Mouse (Mus musculus) hindbrain, embryonic 16.5 days (tissue): ENCODE data around the gene H2-T24. TPM values are rescaled to one million over a fixed set of nuclear protein-coding genes. Genes with fewer than 3 reads are reported as not detected.
A peak's percentile ranks its signal among the peaks of the same experiment; 100 is the strongest.
"Not testable (repeated sequence)": the region's sequence is repeated elsewhere in the genome, so short reads cannot be mapped to it uniquely, and the experiment has no call there.

ENCODE experiments used
- ATAC-seq: fragments of 200-750 bp; cut with Nextera tagmentation; 2 replicates; pipeline ENCODE4 v1.8.0; 2017; ENCODE audit warnings: moderate TSS enrichment, moderate library complexity
- H3K27ac ChIP-seq: fragments of 300-500 bp; sonication (generic); 2 replicates; pipeline ENCODE4 v1.5.1; 2014; ENCODE audit warnings: low read depth, mild to moderate bottlenecking, control low read depth, low read length, moderate library complexity
- H3K27me3 ChIP-seq: fragments of 300-500 bp; sonication (generic); replicated peaks from 2 replicates; pipeline ENCODE4 v1.6.1; 2014; ENCODE audit warnings: low read length; ENCODE audit not compliant: control insufficient read depth, insufficient read depth
- H3K36me3 ChIP-seq: fragments of 300-500 bp; sonication (generic); 2 replicates; pipeline ENCODE4 v1.6.1; 2014; ENCODE audit warnings: mild to moderate bottlenecking, low read length, moderate library complexity, mixed read lengths; ENCODE audit not compliant: control insufficient read depth, insufficient read depth
- H3K4me1 ChIP-seq: fragments of 300-500 bp; sonication (generic); 2 replicates; pipeline ENCODE4 v1.6.1; 2014; ENCODE audit warnings: low read depth, low read length; ENCODE audit not compliant: control insufficient read depth, insufficient read depth
- H3K4me2 ChIP-seq: fragments of 300-500 bp; sonication (generic); 2 replicates; pipeline ENCODE4 v1.6.1; 2014; ENCODE audit warnings: mild to moderate bottlenecking, low read length, control low read depth, moderate library complexity
- H3K4me3 ChIP-seq: fragments of 300-500 bp; sonication (generic); 2 replicates; pipeline ENCODE4 v1.5.1; 2014; ENCODE audit warnings: mild to moderate bottlenecking, low read length, control low read depth, moderate library complexity
- H3K9ac ChIP-seq: fragments of 300-500 bp; sonication (generic); 2 replicates; pipeline ENCODE4 v1.6.1; 2014; ENCODE audit warnings: low read depth, mild to moderate bottlenecking, control low read depth, low read length, moderate library complexity
- H3K9me3 ChIP-seq: fragments of 300-500 bp; sonication (generic); 2 replicates; pipeline ENCODE4 v1.6.1; 2014; ENCODE audit warnings: mild to moderate bottlenecking, low read length, moderate library complexity; ENCODE audit not compliant: control insufficient read depth
- WGBS: fragments of 180-500 bp; shearing (Covaris S2); extraction: QIAGEN DNeasy Blood & Tissue Kit; methylation state at CpG from one replicate; pipeline ENCODE4 v1.1.7; 2014; 5-methylcytosine and 5-hydroxymethylcytosine counted together
- polyA plus RNA-seq: library from polyadenylated mRNA; unstranded; fragments of >200 nt; fragmentation: Nextera tagmentation; extraction: Ambion mirVana; gene quantifications from 2 replicates; pipeline ENCODE4 v1.2.1, GENCODE M21; 2015

Gene H2-T24
- 9.6 and 10.3 TPM in 2 replicates for polyA plus RNA-seq

- Histone ChIP-seq H3K27ac (no peak within 1 kb of the TSS), H3K27me3 (no peaks in the 10 kb centered on the region), H3K36me3 (no peaks in the 10 kb centered on the region), H3K4me3 (no peak within 1 kb of the TSS), H3K4me1 (no peaks in the 10 kb centered on the region), H3K4me2 (no peak within 1 kb of the TSS), H3K9ac (no peak within 1 kb of the TSS), H3K9me3 (no peaks in the 10 kb centered on the region)
- 49% methylated on average over 15 of the region's 15 CpGs for WGBS
- no peak for ATAC-seq
Observed at GRCm38 (mm10) chr17:36020191-36021073, at the start of gene H2-T24. H2-T24 (minus strand) TSS chr17:36020560.

- H3K9me3 ChIP-seq, result no peaks in the 10 kb centered on the region
- H3K27ac ChIP-seq, result no peak overlapping the region
- no peak overlapping the region for H3K9ac ChIP-seq
- H3K4me2 ChIP-seq, result no peak overlapping the region
- 30% methylated on average over 2 of the region's 2 CpGs for WGBS
- no peaks in the 10 kb centered on the region for H3K4me1 ChIP-seq
- peak; percentile 56 for ATAC-seq
- no peak overlapping the region for H3K4me3 ChIP-seq
- H3K36me3 ChIP-seq, result no peaks in the 10 kb centered on the region
- no peaks in the 10 kb centered on the region for H3K27me3 ChIP-seq
Observed at GRCm38 (mm10) chr17:36060829-36061228, 40.5 kb upstream of the H2-T24 start.

GRCm38 (mm10) chr17:36058362-36058761 lies 38.0 kb upstream of the H2-T24 start, which contains the start of gene Gm11127:
Gm11127 (minus strand) TSS chr17:36058371.
- not testable (repeated sequence) for H3K9ac ChIP-seq, H3K36me3 ChIP-seq, H3K4me3 ChIP-seq, H3K4me2 ChIP-seq, H3K9me3 ChIP-seq, H3K4me1 ChIP-seq, H3K27me3 ChIP-seq, ATAC-seq, H3K27ac ChIP-seq
- WGBS, result 42% methylated on average over 1 of the region's 1 CpGs

- not testable (repeated sequence) for H3K9ac ChIP-seq, H3K4me2 ChIP-seq, ATAC-seq, H3K4me3 ChIP-seq, H3K36me3 ChIP-seq, H3K9me3 ChIP-seq, H3K27me3 ChIP-seq, H3K27ac ChIP-seq, H3K4me1 ChIP-seq
- WGBS, result 86% methylated on average over 22 of the region's 25 CpGs
Observed at GRCm38 (mm10) chr17:36057927-36058326, 37.6 kb upstream of the H2-T24 start.

- H3K36me3 ChIP-seq, result no peaks in the 10 kb centered on the region
Observed at GRCm38 (mm10) chr17:36043286-36043685, 22.9 kb upstream of the H2-T24 start.

GRCm38 (mm10) chr17:36042610-36043169 lies 22.3 kb upstream of the H2-T24 start, which contains the start of the genes H2-T22 and Gm6034:
H2-T22 (minus strand) TSS chr17:36042747.
Gm6034 (plus strand) TSS chr17:36042961.
- Histone ChIP-seq H3K4me3 (peak within 1 kb of the TSS; percentile 44), H3K9ac (peak within 1 kb of the TSS; percentile 56), H3K4me2 (peak within 1 kb of the TSS; percentile 78)
- not testable (repeated sequence) for H3K4me1 ChIP-seq, H3K36me3 ChIP-seq, H3K9me3 ChIP-seq, H3K27me3 ChIP-seq, H3K27ac ChIP-seq
- peak; percentile 98 for ATAC-seq
- WGBS, result 1% methylated on average over 12 of the region's 12 CpGs

More at GRCm38 (mm10) chr17:36043286-36043685, 22.9 kb upstream of the H2-T24 start:
- H3K9me3 ChIP-seq, result no peaks in the 10 kb centered on the region
- 84% methylated on average over 3 of the region's 3 CpGs for WGBS
- H3K27me3 ChIP-seq, result no peaks in the 10 kb centered on the region
- no peak overlapping the region for H3K9ac ChIP-seq
- no peaks in the 10 kb centered on the region; the same call in 1 of the 2 replicates for H3K4me1 ChIP-seq
- H3K4me2 ChIP-seq, result peak overlapping the region; percentile 78
- no peak for ATAC-seq
- peak overlapping the region; percentile 44; the same call in 1 of the 2 replicates for H3K4me3 ChIP-seq
- no peak overlapping the region for H3K27ac ChIP-seq

- H3K4me1 ChIP-seq, H3K36me3 ChIP-seq, H3K27me3 ChIP-seq, H3K9me3 ChIP-seq, H3K27ac ChIP-seq: not testable (repeated sequence)
- Histone ChIP-seq H3K9ac (peak overlapping the region; percentile 56), H3K4me2 (peak overlapping the region; percentile 78), H3K4me3 (peak overlapping the region; percentile 44)
- peak; percentile 72 for ATAC-seq
- 2% methylated on average over 19 of the region's 19 CpGs for WGBS
Observed at GRCm38 (mm10) chr17:36042055-36042454, 21.7 kb upstream of the H2-T24 start.

- not testable (repeated sequence) for H3K36me3 ChIP-seq, H3K27ac ChIP-seq, ATAC-seq, H3K4me1 ChIP-seq, H3K27me3 ChIP-seq, H3K4me3 ChIP-seq, H3K9ac ChIP-seq, H3K9me3 ChIP-seq, H3K4me2 ChIP-seq
- 88% methylated on average over 2 of the region's 2 CpGs for WGBS
Observed at GRCm38 (mm10) chr17:36040604-36041003, 20.2 kb upstream of the H2-T24 start.

GRCm38 (mm10) chr17:36036126-36036525 lies 15.8 kb upstream of the H2-T24 start:
- H3K27me3 ChIP-seq, H3K27ac ChIP-seq, H3K4me1 ChIP-seq, ATAC-seq, H3K9me3 ChIP-seq, H3K4me2 ChIP-seq, H3K4me3 ChIP-seq, H3K36me3 ChIP-seq, H3K9ac ChIP-seq: not testable (repeated sequence)
- 87% methylated on average over 13 of the region's 13 CpGs for whole genome bisulfite sequencing
